Mouse (Mus musculus) ES-Bruce4 (cell line): ENCODE measurements at regions not wholly inside any gene's neighbourhood (a gene's known extent, or its start where the extent isn't known, plus 50 kb on each side); places are given as distances from the start of the nearest gene placed in this dataset.

Experiments
- CTCF ChIP-seq: IDR thresholded peaks from one replicate; pipeline ENCODE4 v1.8.1; 2011; ENCODE audit warnings: low read depth, low read length
- EP300 ChIP-seq: IDR thresholded peaks from 2 replicates; pipeline ENCODE4 v1.6.1; 2011; ENCODE audit warnings: low read depth, low read length; ENCODE audit not compliant: insufficient read depth
- POLR2A ChIP-seq: IDR thresholded peaks from one replicate; pipeline ENCODE4 v1.8.1; 2011; ENCODE audit warnings: low read length; ENCODE audit not compliant: insufficient read depth

GRCm38 (mm10) chr14:99373682-99374081 lies 75.2 kb downstream of the Klf5 start:
- TF ChIP-seq POLR2A (no peak), EP300 (no peak), CTCF (no peak)
